8 mouse cellular contexts compared by ENCODE assay signal in genomic region chr4:89309996-89310395, GRCm38 (mm10). TPM values are rescaled to one million over a fixed set of nuclear protein-coding genes. Genes with fewer than 3 reads are reported as not detected.
DNase-seq lines count a peak whose midpoint lies in the region; ATAC-seq and TF ChIP-seq lines count a peak whose summit lies in the region.

No protein-coding gene starts in this region.

- H3K4me2 ChIP-seq in forebrain, postnatal 0 days (ENCODE audit: low read depth), result peak overlapping the region; percentile 60
- H3K4me2 ChIP-seq in midbrain, embryonic 11.5 days, result peak overlapping the region; percentile 95

- in situ Hi-C loops in Patski (cut with MboI; ENCODE audit: low pct_unique_long_range_greater_than_20kb), result loop anchor here (25.0 kb wide), 1 partner anchor 127 kb away; no protein-coding TSS in a partner anchor

- WGBS in kidney, adult 2 months, result 26% methylated on average over 11 of the region's 11 CpGs
- 3% methylated on average over 11 of the region's 11 CpGs for WGBS in forebrain, postnatal 0 days
- WGBS in midbrain, embryonic 11.5 days, result 2% methylated on average over 11 of the region's 11 CpGs

- peak overlapping the region; percentile 65 for H3K4me3 ChIP-seq in kidney, adult 2 months (ENCODE audit: insufficient read depth, low read depth, low read length)
- H3K4me3 ChIP-seq in forebrain, postnatal 0 days (ENCODE audit: low read depth, low read length), result peak overlapping the region; percentile 36; the same call in 1 of the 2 replicates
- no peak overlapping the region for H3K4me3 ChIP-seq in midbrain, embryonic 11.5 days (ENCODE audit: low read depth, low read length)

- no peak overlapping the region for H3K9ac ChIP-seq in forebrain, postnatal 0 days
- H3K9ac ChIP-seq in midbrain, embryonic 11.5 days (ENCODE audit: low read length), result no peak overlapping the region

- DNase-seq in kidney, adult 2 months, result no peak
- no peak for DNase-seq in kidney, adult 11 months
- no peak for DNase-seq in Patski (ENCODE audit: low read depth, low spot score)
- DNase-seq in forebrain, postnatal 0 days, result peak; percentile 47
- DNase-seq in midbrain, embryonic 11.5 days (ENCODE audit: low spot score, missing footprints), result peak; percentile 95
- DNase-seq in layer of hippocampus, postnatal 25 days (ENCODE audit: extremely low spot score in 1 of 2, low spot score in 1 of 2), result no peak
- no peak for DNase-seq in thymus, postnatal 0 days (ENCODE audit: low spot score)

- peak; percentile 18 for ATAC-seq in Patski
- no peak for ATAC-seq in forebrain, postnatal 0 days
- no peak for ATAC-seq in midbrain, embryonic 11.5 days (ENCODE audit: low FRiP score)
- no peak for ATAC-seq in cerebellum, adult (ENCODE audit: insufficient number of reproducible peaks, low FRiP score, low TSS enrichment)

- CTCF ChIA-PET in Patski (lab: Charles Lee), result interaction anchor here (1.3 to 1.6 kb wide), 2 partner anchors 137 to 213 kb away, joined by 4 to 6 read pairs; no protein-coding TSS in a partner anchor

- no peak for TF ChIP-seq POLR2A in kidney, adult 2 months (IDR thresholded peaks at IDR 0.05; ENCODE audit: low read depth, low read length)

- no peak for TF ChIP-seq CTCF in kidney, adult 2 months (conservative IDR thresholded peaks at IDR 0.05; ENCODE audit: insufficient read depth, insufficient read length, low read depth, low read length)
- TF ChIP-seq CTCF in Patski (IDR thresholded peaks at IDR 0.05), result no peak
- TF ChIP-seq CTCF in forebrain, postnatal 0 days (IDR thresholded peaks at IDR 0.05; ENCODE audit: low read depth), result no peak

- POLR2A ChIA-PET in Patski (lab: Charles Lee), result no interaction called here

- H3K36me3 ChIP-seq in kidney, adult 2 months (ENCODE audit: control insufficient read depth, insufficient read depth, low read length), result no peaks in the 10 kb centered on the region
- no peaks in the 10 kb centered on the region for H3K36me3 ChIP-seq in forebrain, postnatal 0 days (ENCODE audit: insufficient read depth)
- H3K36me3 ChIP-seq in midbrain, embryonic 11.5 days (ENCODE audit: control insufficient read depth, insufficient read depth, low read length), result no peaks in the 10 kb centered on the region

- H3K27me3 ChIP-seq in kidney, adult 2 months (replicated peaks; ENCODE audit: control insufficient read depth, insufficient read depth, low read length), result peaks cover 4% of the 10 kb centered on the region
- H3K27me3 ChIP-seq in Patski, result no peaks in the 10 kb centered on the region
- peaks cover 89% of the 10 kb centered on the region for H3K27me3 ChIP-seq in forebrain, postnatal 0 days (ENCODE audit: insufficient read depth, low read length)
- peaks cover 70% of the 10 kb centered on the region for H3K27me3 ChIP-seq in midbrain, embryonic 11.5 days (ENCODE audit: control insufficient read depth, insufficient read depth, low read length)

- H3K9me3 ChIP-seq in forebrain, postnatal 0 days (ENCODE audit: low read length), result no peaks in the 10 kb centered on the region
- no peaks in the 10 kb centered on the region for H3K9me3 ChIP-seq in midbrain, embryonic 11.5 days (ENCODE audit: control insufficient read depth, low read length)

- no peak overlapping the region for H3K27ac ChIP-seq in kidney, adult 2 months (ENCODE audit: insufficient read depth, low read depth, low read length)
- no peak overlapping the region for H3K27ac ChIP-seq in forebrain, postnatal 0 days (ENCODE audit: low read depth, low read length)
- H3K27ac ChIP-seq in midbrain, embryonic 11.5 days (ENCODE audit: low read depth, low read length), result no peak overlapping the region

- H3K4me1 ChIP-seq in kidney, adult 2 months (ENCODE audit: control insufficient read depth, insufficient read depth, low read length), result no peaks in the 10 kb centered on the region
- no peaks in the 10 kb centered on the region for H3K4me1 ChIP-seq in forebrain, postnatal 0 days (ENCODE audit: insufficient read depth)
- H3K4me1 ChIP-seq in midbrain, embryonic 11.5 days (ENCODE audit: control insufficient read depth, insufficient read depth, low read length), result peaks cover 2% of the 10 kb centered on the region; the same call in 1 of the 2 replicates

RNA-seq across cellular contexts. Expression of gene Cdkn2b, which starts 0.8 kb away (rescaled TPM):
- 5.1 and 7.2 TPM in 2 replicates for polyA plus RNA-seq in kidney, adult 2 months (2012; rRNA removed)
- 17.7 TPM for polyA plus RNA-seq in Patski (2021)
- 0.54 and 1.5 TPM in 2 replicates for total RNA-seq in forebrain, postnatal 0 days (2014; rRNA removed)
- 2.0 and 2.3 TPM in 2 replicates for polyA plus RNA-seq in forebrain, postnatal 0 days (2015; fragmentation: Nextera tagmentation; extraction: Ambion mirVana)
- 0.15 TPM in 1 of 2 replicates, not detected in the other for polyA plus RNA-seq in midbrain, embryonic 11.5 days (2014; fragmentation: Nextera tagmentation; extraction: Ambion mirVana)
- total RNA-seq in layer of hippocampus, postnatal 25 days (2021), result 1 to 10 TPM; 1.2 to 1.9 TPM
- 3.5 and 4.2 TPM in 2 replicates for polyA plus RNA-seq in thymus, postnatal 0 days (2015; fragmentation: Nextera tagmentation; extraction: Ambion mirVana)

RNA-seq across cellular contexts. Expression of gene Cdkn2a, which starts 15.5 kb away (rescaled TPM):
- polyA plus RNA-seq in kidney, adult 2 months (2012; rRNA removed), result 0.15 and 0.39 TPM in 2 replicates
- 109 TPM for polyA plus RNA-seq in Patski (2021)
- total RNA-seq in forebrain, postnatal 0 days (2014; rRNA removed), result not detected in 2 replicates
- not detected in 2 replicates for polyA plus RNA-seq in forebrain, postnatal 0 days (2015; fragmentation: Nextera tagmentation; extraction: Ambion mirVana)
- polyA plus RNA-seq in midbrain, embryonic 11.5 days (2014; fragmentation: Nextera tagmentation; extraction: Ambion mirVana), result not detected in 2 replicates
- total RNA-seq in layer of hippocampus, postnatal 25 days (2021), result under 1 TPM; 0.42 to 0.56 TPM
- not detected in 2 replicates for polyA plus RNA-seq in thymus, postnatal 0 days (2015; fragmentation: Nextera tagmentation; extraction: Ambion mirVana)

Comparison
In these comparisons a context has a peak if more than half of its experiments do, and no peak if none do; other contexts are left out.
1. DNase-seq: peak in forebrain, postnatal 0 days (single experiment) and midbrain, embryonic 11.5 days (single experiment); none in kidney, adult 2 months (single experiment), kidney, adult 11 months (single experiment), Patski (single experiment), layer of hippocampus, postnatal 25 days (0 of 2) and thymus, postnatal 0 days (single experiment).
2. RNA of gene Cdkn2a, which starts 15.5 kb away (polyA plus RNA-seq): 109 TPM in Patski (single experiment); 0.15 to 0.39 TPM in kidney, adult 2 months, not detected in thymus, postnatal 0 days, not detected in forebrain, postnatal 0 days and not detected in midbrain, embryonic 11.5 days; every median in the first group is over 10 times any median in the second.